Mouse (Mus musculus): ENCODE measurements around the gene Med27. TPM values are rescaled to one million over a fixed set of nuclear protein-coding genes. Genes with fewer than 3 reads are reported as not detected.

Med27 gene
- polyA plus RNA-seq, 1 experiment = 33.3 TPM

- 81% methylated on average over 9 of the region's 9 CpGs for WGBS
- peaks cover 2% of the 10 kb centered on the region; the same call in 1 of the 2 replicates for H3K4me1 ChIP-seq (ENCODE audit: control insufficient read depth, insufficient read depth, insufficient read length, low read length)
- no peak overlapping the region for H3K4me3 ChIP-seq (ENCODE audit: low read depth, low read length)
- no peak overlapping the region for H3K27ac ChIP-seq (ENCODE audit: insufficient read depth, low read depth, low read length)
- no peaks in the 10 kb centered on the region for H3K27me3 ChIP-seq (ENCODE audit: control insufficient read depth, insufficient read depth, low read length)
- TF ChIP-seq CTCF (IDR thresholded peaks at IDR 0.05; ENCODE audit: extremely low read depth, insufficient read length, insufficient replicate concordance, low read depth, low read length) (no peak), POLR2A (IDR thresholded peaks at IDR 0.05; ENCODE audit: low read depth, low read length) (no peak)
- H3K36me3 ChIP-seq (ENCODE audit: control insufficient read depth, insufficient read depth, low read length) = no peaks in the 10 kb centered on the region
These were observed 110.2 kb downstream of the Med27 start for GRCm38 (mm10) chr2:29456631-29457320.

GRCm38 (mm10) chr2:29457677-29458076 is 111.1 kb downstream of the Med27 start:
- TF ChIP-seq CTCF (IDR thresholded peaks at IDR 0.05; ENCODE audit: extremely low read depth, insufficient read length, insufficient replicate concordance, low read depth, low read length) (no peak), POLR2A (IDR thresholded peaks at IDR 0.05; ENCODE audit: low read depth, low read length) (no peak)
- H3K27me3 ChIP-seq (ENCODE audit: control insufficient read depth, insufficient read depth, low read length) = no peaks in the 10 kb centered on the region
- H3K27ac ChIP-seq (ENCODE audit: insufficient read depth, low read depth, low read length) = no peak overlapping the region
- H3K4me3 ChIP-seq (ENCODE audit: low read depth, low read length) = no peak overlapping the region
- no peaks in the 10 kb centered on the region for H3K36me3 ChIP-seq (ENCODE audit: control insufficient read depth, insufficient read depth, low read length)
- WGBS = 54% methylated on average over 2 of the region's 2 CpGs
- H3K4me1 ChIP-seq (ENCODE audit: control insufficient read depth, insufficient read depth, insufficient read length, low read length) = peaks cover 6% of the 10 kb centered on the region

- no peaks in the 10 kb centered on the region for H3K36me3 ChIP-seq (ENCODE audit: control insufficient read depth, insufficient read depth, low read length)
- TF ChIP-seq CTCF (IDR thresholded peaks at IDR 0.05; ENCODE audit: extremely low read depth, insufficient read length, insufficient replicate concordance, low read depth, low read length) = no peak
- TF ChIP-seq POLR2A (IDR thresholded peaks at IDR 0.05; ENCODE audit: low read depth, low read length) = no peak
- WGBS = 91% methylated on average over 3 of the region's 3 CpGs
These were observed 111.8 kb downstream of the Med27 start for GRCm38 (mm10) chr2:29458346-29458950.

GRCm38 (mm10) chr2:29459648-29460047 is 113.0 kb downstream of the Med27 start:
- TF ChIP-seq POLR2A (IDR thresholded peaks at IDR 0.05; ENCODE audit: low read depth, low read length) (no peak), CTCF (IDR thresholded peaks at IDR 0.05; ENCODE audit: extremely low read depth, insufficient read length, insufficient replicate concordance, low read depth, low read length) (no peak)
- no peak overlapping the region for H3K27ac ChIP-seq (ENCODE audit: insufficient read depth, low read depth, low read length)
- H3K4me1 ChIP-seq (ENCODE audit: control insufficient read depth, insufficient read depth, insufficient read length, low read length) = peaks cover 15% of the 10 kb centered on the region
- 77% methylated on average over 1 of the region's 1 CpGs for WGBS
- no peaks in the 10 kb centered on the region for H3K36me3 ChIP-seq (ENCODE audit: control insufficient read depth, insufficient read depth, low read length)
- no peak overlapping the region for H3K4me3 ChIP-seq (ENCODE audit: low read depth, low read length)
- no peaks in the 10 kb centered on the region for H3K27me3 ChIP-seq (ENCODE audit: control insufficient read depth, insufficient read depth, low read length)

More at GRCm38 (mm10) chr2:29458346-29458950, 111.8 kb downstream of the Med27 start:
- H3K27ac ChIP-seq (ENCODE audit: insufficient read depth, low read depth, low read length) = no peak overlapping the region
- no peak overlapping the region for H3K4me3 ChIP-seq (ENCODE audit: low read depth, low read length)
- H3K4me1 ChIP-seq (ENCODE audit: control insufficient read depth, insufficient read depth, insufficient read length, low read length) = peaks cover 13% of the 10 kb centered on the region
- no peaks in the 10 kb centered on the region for H3K27me3 ChIP-seq (ENCODE audit: control insufficient read depth, insufficient read depth, low read length)

- H3K4me3 ChIP-seq (ENCODE audit: low read depth, low read length) = no peak overlapping the region
- peaks cover 15% of the 10 kb centered on the region for H3K4me1 ChIP-seq (ENCODE audit: control insufficient read depth, insufficient read depth, insufficient read length, low read length)
- TF ChIP-seq POLR2A (IDR thresholded peaks at IDR 0.05; ENCODE audit: low read depth, low read length) (no peak), CTCF (IDR thresholded peaks at IDR 0.05; ENCODE audit: extremely low read depth, insufficient read length, insufficient replicate concordance, low read depth, low read length) (no peak)
- H3K27me3 ChIP-seq (ENCODE audit: control insufficient read depth, insufficient read depth, low read length) = no peaks in the 10 kb centered on the region
- 81% methylated on average over 2 of the region's 2 CpGs for WGBS
- H3K27ac ChIP-seq (ENCODE audit: insufficient read depth, low read depth, low read length) = no peak overlapping the region
- H3K36me3 ChIP-seq (ENCODE audit: control insufficient read depth, insufficient read depth, low read length) = no peaks in the 10 kb centered on the region
These were observed 115.2 kb downstream of the Med27 start for GRCm38 (mm10) chr2:29461841-29462240.

- Histone ChIP-seq H3K27me3 (ENCODE audit: control insufficient read depth, insufficient read depth, low read length) (no peaks in the 10 kb centered on the region), H3K4me3 (ENCODE audit: low read depth, low read length) (no peak overlapping the region), H3K27ac (ENCODE audit: insufficient read depth, low read depth, low read length) (peak overlapping the region; percentile 67), H3K4me1 (ENCODE audit: control insufficient read depth, insufficient read depth, insufficient read length, low read length) (peaks cover 15% of the 10 kb centered on the region), H3K36me3 (ENCODE audit: control insufficient read depth, insufficient read depth, low read length) (no peaks in the 10 kb centered on the region)
- no peak for TF ChIP-seq CTCF (IDR thresholded peaks at IDR 0.05; ENCODE audit: extremely low read depth, insufficient read length, insufficient replicate concordance, low read depth, low read length)
- TF ChIP-seq POLR2A (IDR thresholded peaks at IDR 0.05; ENCODE audit: low read depth, low read length) = no peak
- whole genome bisulfite sequencing = 46% methylated on average over 6 of the region's 6 CpGs
These were observed 116.5 kb downstream of the Med27 start for GRCm38 (mm10) chr2:29463039-29463585.
